In the genomic region with DNA sequence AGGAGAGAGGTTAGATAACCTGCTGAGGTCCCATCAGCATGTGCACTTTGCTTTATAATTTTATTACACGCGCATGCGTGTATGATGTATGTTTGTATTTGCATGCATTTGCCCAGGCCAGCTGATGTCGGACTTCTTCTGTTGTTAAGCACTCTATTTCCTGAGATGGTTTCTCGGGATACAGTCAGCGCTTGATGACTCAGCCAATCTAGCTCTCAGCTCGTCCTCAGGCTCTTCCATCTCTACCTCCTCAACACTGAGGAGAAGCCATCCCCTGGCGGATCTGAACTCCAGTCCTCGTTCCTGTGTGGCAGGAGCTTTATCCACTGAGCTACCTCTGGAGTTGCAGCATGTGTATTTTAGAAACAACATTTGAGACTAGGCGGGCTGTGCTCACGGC, we compare ENCODE assay signal across 14 mouse cellular contexts. TPM values are rescaled to one million over a fixed set of nuclear protein-coding genes. Genes with fewer than 3 reads are reported as not detected.
"Had no signal": no experiment of that assay in that cellular context is flagged by ENCODE, and none has a peak within 500 bp of the region (broad histone marks: within the 10 kb centered on the region; RNA-seq: fewer than 3 reads in every experiment).

No protein-coding gene starts in this region.

- H3K27me3 ChIP-seq: liver, embryonic 13.5 days had no signal

- DNase-seq: kidney, adult 18-20 months; kidney, adult 9 months; kidney, postnatal 14 days; kidney, postnatal 4 days; layer of hippocampus, adult 9-11 months; liver, embryonic 13.5 days; lung, adult 2 months; lung, postnatal 14 days; lung, postnatal 4 days; midbrain, embryonic 14.5 days; thymus, postnatal 36 days had no signal

- H3K27ac ChIP-seq: layer of hippocampus, adult 2 months; liver, embryonic 13.5 days had no signal

- H3K4me1 ChIP-seq: liver, embryonic 13.5 days had no signal

- H3K4me3 ChIP-seq: layer of hippocampus, adult 2 months; liver, embryonic 13.5 days had no signal

- H3K36me3 ChIP-seq: liver, embryonic 13.5 days had no signal

RNA-seq across cellular contexts. Expression of a gene that starts 44.5 kb away (rescaled TPM):
- total RNA-seq: liver, adult 2 months; megakaryocyte-erythroid progenitor cell, adult 5-6 weeks had no signal
- polyA plus RNA-seq: liver, adult 2 months had no signal
